Mouse (Mus musculus) embryo, embryonic 11 days (tissue): ENCODE data around the gene Cyp20a1.

Experiments
- DNase-seq: peaks from one replicate; pipeline ENCODE4 v3.0.0-alpha.2; 2015

The Cyp20a1 gene

GRCm38 (mm10) chr1:60342808-60343629 lies at the start of gene Cyp20a1:
Gene Cyp20a1, plus strand, starts transcription at chr1:60343323.
- peak; percentile 93 for DNase-seq

- no peak for DNase-seq
Measured at GRCm38 (mm10) chr1:60293921-60294320, 49.2 kb upstream of the Cyp20a1 start.

- no peak for DNase-seq
Measured at GRCm38 (mm10) chr1:60343630-60344455, 720 bp downstream of the Cyp20a1 start.

GRCm38 (mm10) chr1:60344670-60345069 lies 1.5 kb downstream of the Cyp20a1 start:
- DNase-seq: no peak

- DNase-seq: no peak
Measured at GRCm38 (mm10) chr1:60345712-60346111, 2.6 kb downstream of the Cyp20a1 start.

GRCm38 (mm10) chr1:60352786-60353185 lies 9.7 kb downstream of the Cyp20a1 start:
- DNase-seq: no peak

GRCm38 (mm10) chr1:60361626-60362025 lies 18.5 kb downstream of the Cyp20a1 start:
- DNase-seq: no peak

GRCm38 (mm10) chr1:60376556-60376955 lies 33.4 kb downstream of the Cyp20a1 start:
- DNase-seq: no peak

- no peak for DNase-seq
Measured at GRCm38 (mm10) chr1:60381910-60382309, 38.8 kb downstream of the Cyp20a1 start.

- DNase-seq: peak; percentile 15
Measured at GRCm38 (mm10) chr1:60404848-60405247, 61.7 kb downstream of the Cyp20a1 start.

- DNase-seq: no peak
Measured at GRCm38 (mm10) chr1:60408501-60409167, 65.5 kb downstream of the Cyp20a1 start.

- DNase-seq: peak; percentile 98
Measured at GRCm38 (mm10) chr1:60409168-60409828, 66.2 kb downstream of the Cyp20a1 start, which contains the start of gene Abi2. Gene Abi2, plus strand, starts transcription at chr1:60409619.

- DNase-seq: peak; percentile 32
Measured at GRCm38 (mm10) chr1:60409928-60410817, 67.0 kb downstream of the Cyp20a1 start.

GRCm38 (mm10) chr1:60416724-60417123 lies 73.6 kb downstream of the Cyp20a1 start:
- no peak for DNase-seq

GRCm38 (mm10) chr1:60423882-60424281 lies 80.8 kb downstream of the Cyp20a1 start:
- no peak for DNase-seq

- DNase-seq: no peak
Measured at GRCm38 (mm10) chr1:60428341-60428740, 85.2 kb downstream of the Cyp20a1 start.

- DNase-seq: peak; percentile 27
Measured at GRCm38 (mm10) chr1:60428932-60429331, 85.8 kb downstream of the Cyp20a1 start.

- DNase-seq: no peak
Measured at GRCm38 (mm10) chr1:60431531-60431930, 88.4 kb downstream of the Cyp20a1 start.

GRCm38 (mm10) chr1:60432497-60432896 lies 89.4 kb downstream of the Cyp20a1 start:
- no peak for DNase-seq
